Mouse (Mus musculus) c-Kit-positive CD71-positive TER-119-positive erythroid progenitor cells, embryonic 14.5 days (primary cell): ENCODE measurements around the gene Mettl26.
"Not testable (repeated sequence)": the region's sequence is repeated elsewhere in the genome, so short reads cannot be mapped to it uniquely, and the experiment has no call there.

Experiments used
- DNase-seq: peaks from one replicate; pipeline ENCODE4 v3.0.0-alpha.2; 2013; ENCODE audit warnings: low spot score

The Mettl26 gene

GRCm38 (mm10) chr17:25869498-25869897 lies 5.4 kb upstream of the Mettl26 start:
- DNase-seq = no peak

GRCm38 (mm10) chr17:25869954-25870353 lies 4.9 kb upstream of the Mettl26 start:
- no peak for DNase-seq

- DNase-seq = not testable (repeated sequence)
Measured at GRCm38 (mm10) chr17:25871566-25871965, 3.3 kb upstream of the Mettl26 start.

- DNase-seq = no peak
Measured at GRCm38 (mm10) chr17:25872676-25873075, 2.2 kb upstream of the Mettl26 start.

GRCm38 (mm10) chr17:25873405-25874147 lies 1.3 kb upstream of the Mettl26 start:
- no peak for DNase-seq

GRCm38 (mm10) chr17:25874148-25874720 lies 640 bp upstream of the Mettl26 start:
- no peak for DNase-seq

- DNase-seq = peak; percentile 81
Measured at GRCm38 (mm10) chr17:25875171-25876136, 580 bp downstream of the Mettl26 start.

- DNase-seq = no peak
Measured at GRCm38 (mm10) chr17:25876347-25876915, 1.6 kb downstream of the Mettl26 start.

- no peak for DNase-seq
Measured at GRCm38 (mm10) chr17:25877025-25877424, 2.2 kb downstream of the Mettl26 start.

GRCm38 (mm10) chr17:25877741-25878610 lies 3.1 kb downstream of the Mettl26 start:
- no peak for DNase-seq

GRCm38 (mm10) chr17:25878611-25879180 lies 3.8 kb downstream of the Mettl26 start:
- no peak for DNase-seq

GRCm38 (mm10) chr17:25879261-25879660 lies 4.4 kb downstream of the Mettl26 start:
- DNase-seq = no peak

- no peak for DNase-seq
Measured at GRCm38 (mm10) chr17:25879750-25880149, 4.9 kb downstream of the Mettl26 start.

- DNase-seq = no peak
Measured at GRCm38 (mm10) chr17:25880196-25880910, 5.5 kb downstream of the Mettl26 start, which contains the start of gene Wfikkn1. TSS of gene Wfikkn1 (minus strand) at chr17:25880858.

GRCm38 (mm10) chr17:25880913-25881641 lies 6.2 kb downstream of the Mettl26 start:
- DNase-seq = no peak

GRCm38 (mm10) chr17:25881691-25882090 lies 6.8 kb downstream of the Mettl26 start:
- no peak for DNase-seq

- peak; percentile 40 for DNase-seq
Measured at GRCm38 (mm10) chr17:25882306-25882705, 7.4 kb downstream of the Mettl26 start.

GRCm38 (mm10) chr17:25883268-25883667 lies 8.4 kb downstream of the Mettl26 start:
- DNase-seq = no peak

- no peak for DNase-seq
Measured at GRCm38 (mm10) chr17:25883824-25884223, 8.9 kb downstream of the Mettl26 start.
